Mouse (Mus musculus): ENCODE data around the gene Ap1s3.
"Not testable (repeated sequence)": the region's sequence is repeated elsewhere in the genome, so short reads cannot be mapped to it uniquely, and the experiment has no call there.

Gene Ap1s3

DNA sequence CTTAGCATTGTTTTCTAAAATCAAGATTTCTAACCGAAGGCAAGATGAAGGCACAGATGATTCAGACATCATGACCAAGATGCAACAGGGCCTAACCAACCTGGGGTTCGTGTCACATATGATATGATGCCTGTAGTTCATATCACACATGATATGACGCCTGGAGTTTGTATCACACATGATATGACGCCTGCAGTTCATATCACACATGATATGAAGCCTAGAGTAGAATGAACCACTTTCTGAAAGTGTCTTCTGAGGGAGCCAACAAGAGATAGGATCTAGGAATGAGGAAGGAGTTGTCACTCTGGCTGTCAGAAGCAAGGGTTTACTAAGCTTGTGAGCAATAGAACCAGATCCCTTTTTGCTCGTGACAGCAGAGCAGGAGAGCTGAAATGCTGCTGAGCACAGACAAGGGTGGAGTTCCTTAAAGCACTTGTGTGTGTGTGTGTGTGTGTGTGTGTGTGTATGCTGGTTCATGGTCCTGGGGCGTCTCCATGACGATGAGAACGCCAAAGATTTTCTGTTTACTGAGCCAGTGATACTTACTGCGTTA, 2.3 kb downstream of the Ap1s3 start:
- no peak for DNase-seq (ENCODE audit: low read depth, low spot score)

DNA sequence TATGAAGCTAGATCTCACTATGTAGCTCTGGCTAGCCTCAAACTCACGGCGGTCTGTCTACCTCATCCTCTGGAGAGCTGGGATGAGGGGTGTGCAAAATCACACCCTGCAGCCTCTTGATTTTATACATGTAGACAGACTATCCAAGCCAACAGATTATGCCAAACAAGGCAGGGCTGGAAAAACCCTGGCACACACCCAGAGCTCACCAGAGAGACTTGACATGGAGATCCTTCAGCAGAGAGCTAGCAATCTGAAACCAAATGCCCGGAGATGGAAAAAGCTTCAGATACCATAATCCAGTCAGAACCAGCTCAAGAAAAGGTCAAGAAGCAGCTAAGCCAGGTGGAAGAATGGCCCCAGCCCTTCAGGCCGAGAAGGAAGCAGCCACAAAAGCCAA, 6.9 kb downstream of the Ap1s3 start:
- DNase-seq (ENCODE audit: low read depth, low spot score) = no peak

DNA sequence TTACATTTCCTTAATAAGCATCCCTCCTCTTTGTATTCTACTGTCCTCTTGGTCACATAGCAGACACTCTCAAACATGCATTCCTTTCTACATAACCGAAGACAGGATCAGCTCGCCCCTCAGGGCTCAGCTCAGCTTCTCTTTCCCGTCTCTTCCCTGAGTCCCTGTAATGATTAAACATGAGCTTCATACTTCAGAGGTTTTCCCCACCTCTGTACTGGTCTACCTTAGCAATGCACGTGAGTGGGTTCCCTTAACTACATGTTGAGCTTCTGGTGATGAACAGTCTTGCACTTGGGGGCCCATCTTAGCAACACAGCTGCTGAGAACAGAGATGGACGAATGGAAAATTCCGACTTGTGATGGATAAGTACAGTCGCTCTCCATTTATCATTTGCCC, 12.2 kb downstream of the Ap1s3 start:
- no peak for DNase-seq (ENCODE audit: low read depth, low spot score)

DNA sequence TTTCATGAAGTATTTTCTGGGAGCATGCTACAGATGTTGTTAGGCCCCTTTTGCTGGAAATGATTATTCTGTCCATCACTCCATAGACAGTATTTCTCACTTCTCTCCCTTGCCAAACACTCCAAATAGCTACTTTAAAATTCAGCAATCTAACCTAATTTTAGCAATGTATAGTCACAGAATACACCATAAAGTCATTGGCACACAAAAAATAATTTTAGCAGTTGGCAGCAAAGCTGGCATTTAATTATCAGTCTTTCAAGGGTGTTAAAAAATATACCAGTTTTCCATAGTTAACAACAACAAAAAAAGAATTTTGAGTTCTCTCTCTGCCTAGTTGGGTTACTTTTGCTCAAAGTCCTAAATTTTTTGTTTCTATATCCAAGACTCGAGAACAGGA, 14.4 kb downstream of the Ap1s3 start:
- DNase-seq (ENCODE audit: low read depth, low spot score) = peak; percentile 68

DNA sequence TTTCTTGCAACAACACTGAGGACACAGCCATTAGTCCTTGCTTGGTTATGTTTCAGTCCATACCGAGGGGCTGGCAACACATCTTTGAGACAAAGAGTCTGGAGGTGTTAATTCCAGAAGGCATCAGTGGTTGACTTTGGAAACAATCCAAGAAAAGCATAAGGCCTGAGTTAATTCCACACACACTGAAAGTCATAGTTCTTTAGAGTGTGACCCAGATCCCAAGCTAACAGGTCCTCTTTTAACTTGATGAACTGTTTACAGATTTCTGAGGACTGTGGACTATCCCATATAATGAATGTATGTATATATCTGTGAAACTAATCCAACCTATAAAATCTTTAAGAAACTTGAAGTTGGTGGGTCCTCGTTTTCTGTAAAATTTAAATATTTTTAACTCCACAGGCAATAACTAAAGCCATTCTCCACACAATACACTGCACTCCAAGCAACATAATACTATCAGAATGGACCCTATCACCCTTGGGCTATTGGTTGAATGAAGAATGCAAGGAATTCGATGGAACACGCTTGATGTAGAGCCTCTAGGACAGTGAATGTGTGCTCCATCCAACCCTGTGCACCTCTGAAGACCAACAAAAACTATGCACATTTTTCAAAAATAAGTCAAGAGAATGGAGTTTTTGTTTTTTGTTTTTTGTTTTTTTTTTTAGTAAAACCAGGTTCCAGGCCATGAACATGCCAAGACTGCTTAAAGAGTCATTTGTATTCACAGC, 15.8 kb downstream of the Ap1s3 start:
- no peak for DNase-seq (ENCODE audit: low read depth, low spot score)

DNA sequence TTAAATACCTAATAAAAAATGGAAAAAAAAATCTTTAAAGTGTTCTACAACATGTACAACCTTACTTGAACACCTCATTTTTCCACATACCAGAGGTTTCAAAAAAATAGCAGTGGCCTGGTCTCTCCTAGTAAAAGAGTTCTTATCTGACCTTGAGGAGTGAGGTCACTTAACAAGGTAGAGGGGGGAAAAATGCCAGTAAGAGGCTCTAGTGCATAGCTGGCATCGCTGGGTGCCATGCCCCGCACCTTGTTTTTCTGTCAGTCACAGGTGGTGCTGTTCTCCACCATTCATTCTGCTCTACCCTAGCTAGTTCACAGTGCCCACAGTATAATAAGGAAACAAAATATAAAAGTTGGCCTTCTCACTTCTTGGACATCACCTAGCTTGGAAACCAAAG, 16.8 kb downstream of the Ap1s3 start:
- no peak for DNase-seq (ENCODE audit: low read depth, low spot score)

DNA sequence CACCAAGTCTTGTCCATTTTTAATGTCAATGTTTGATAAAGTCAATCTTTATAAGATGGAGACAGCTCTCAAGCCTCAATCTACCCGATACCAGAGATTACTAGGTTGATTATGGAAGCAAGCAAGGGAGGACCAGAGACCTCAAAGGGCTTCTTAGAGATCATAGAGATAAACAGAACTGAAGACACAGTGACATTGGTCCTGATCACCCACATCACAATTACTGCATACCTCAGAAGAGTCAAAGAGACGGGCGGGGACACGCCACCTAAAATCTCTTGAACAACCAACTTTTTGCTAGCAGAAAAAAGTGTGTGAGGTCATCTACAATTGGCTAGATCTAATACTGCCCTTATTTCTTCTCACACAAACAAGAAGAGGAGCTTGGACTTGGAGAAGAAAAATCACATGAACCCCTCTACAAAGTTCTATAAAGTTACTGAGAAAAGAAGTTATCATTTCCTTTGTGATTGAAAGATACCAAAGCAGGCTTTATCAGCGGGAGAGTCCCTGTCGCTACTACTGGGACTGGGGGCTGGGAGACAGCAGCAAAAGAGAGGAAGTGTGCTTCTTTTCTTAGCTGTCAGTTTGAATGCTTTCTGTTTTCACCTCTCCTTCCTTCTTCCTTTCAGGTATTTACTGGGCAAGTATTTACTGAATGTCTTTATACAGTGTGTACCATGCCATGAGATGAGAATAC, 28.2 kb downstream of the Ap1s3 start:
- no peak for DNase-seq (ENCODE audit: low read depth, low spot score)

DNA sequence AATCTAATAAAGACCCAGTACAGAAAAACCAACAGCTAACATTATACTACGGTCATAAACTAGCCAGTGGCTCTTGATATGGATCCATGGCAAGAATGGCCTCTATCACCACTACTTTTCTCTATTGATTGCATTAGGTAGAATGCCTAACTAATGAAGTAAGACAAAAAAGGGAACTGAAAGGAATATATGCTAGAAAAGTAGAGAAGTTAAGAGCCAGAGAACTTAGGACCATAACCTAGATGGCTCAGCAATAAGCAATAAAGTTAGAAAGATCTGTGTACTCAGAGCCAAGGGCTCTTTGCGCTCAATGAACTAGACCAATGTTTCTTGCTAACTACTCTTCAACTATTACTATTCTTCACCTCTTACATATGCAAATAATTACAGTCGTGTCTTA, 29.1 kb downstream of the Ap1s3 start:
- no peak for DNase-seq (ENCODE audit: low read depth, low spot score)

DNA sequence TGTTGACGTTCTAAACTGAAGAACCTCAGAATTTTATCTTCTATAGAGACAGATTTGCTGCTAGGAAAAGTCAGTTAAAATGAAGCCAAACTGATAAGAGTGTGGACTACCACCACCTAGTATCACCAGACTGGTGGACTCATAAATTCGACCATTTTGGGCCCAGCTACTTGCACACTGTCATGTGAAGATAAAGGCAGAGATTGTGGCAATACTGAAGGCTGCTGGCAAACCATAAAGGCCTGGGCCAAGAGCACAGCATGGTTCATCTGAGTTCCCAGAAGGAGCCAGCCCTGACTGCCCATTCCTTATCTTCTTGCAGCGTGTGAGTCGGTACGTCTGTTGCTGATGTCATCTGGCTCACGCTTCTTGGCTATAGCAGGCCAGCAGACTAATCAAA, 30.4 kb downstream of the Ap1s3 start:
- DNase-seq (ENCODE audit: low read depth, low spot score) = no peak

DNA sequence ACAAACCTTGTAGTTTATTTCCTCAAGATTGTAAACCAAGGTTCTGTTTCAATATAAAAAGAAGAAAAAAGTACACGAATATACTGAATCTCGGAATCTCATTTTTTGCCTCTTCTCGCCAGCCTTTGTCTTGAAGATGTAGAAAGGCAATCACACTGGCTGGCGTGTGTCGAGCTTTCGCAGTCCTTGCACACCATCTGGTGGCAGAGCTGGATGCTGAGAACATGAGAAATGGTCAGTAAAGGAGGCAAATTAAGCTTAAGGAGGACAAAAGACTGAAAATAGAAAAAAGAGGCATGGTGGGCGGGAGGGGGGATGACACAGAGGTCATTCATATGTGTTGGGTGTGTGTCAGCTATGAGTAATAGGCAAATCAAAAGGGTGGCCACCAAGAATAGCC, 31.6 kb downstream of the Ap1s3 start:
- peak; percentile 55 for DNase-seq (ENCODE audit: low read depth, low spot score)

DNA sequence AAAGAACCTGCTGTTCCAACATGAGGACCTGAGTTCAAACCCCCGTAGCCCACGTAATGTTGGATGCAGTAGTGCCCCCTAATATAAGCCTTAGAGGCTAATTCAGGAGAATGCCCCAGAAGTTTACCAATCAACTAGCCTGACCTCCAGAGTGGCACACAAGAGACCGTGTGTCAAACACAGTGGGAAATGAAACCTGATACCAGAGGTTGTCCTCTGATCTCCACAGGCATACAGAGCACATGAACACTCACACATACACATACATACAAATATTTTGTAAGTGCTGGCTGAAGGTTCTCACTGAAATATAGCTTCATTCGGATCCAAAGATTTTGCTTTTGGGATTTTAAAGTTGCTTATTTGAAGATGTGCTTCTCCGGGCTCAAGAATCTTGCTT, 32.1 kb downstream of the Ap1s3 start:
- DNase-seq (ENCODE audit: low read depth, low spot score) = no peak

DNA sequence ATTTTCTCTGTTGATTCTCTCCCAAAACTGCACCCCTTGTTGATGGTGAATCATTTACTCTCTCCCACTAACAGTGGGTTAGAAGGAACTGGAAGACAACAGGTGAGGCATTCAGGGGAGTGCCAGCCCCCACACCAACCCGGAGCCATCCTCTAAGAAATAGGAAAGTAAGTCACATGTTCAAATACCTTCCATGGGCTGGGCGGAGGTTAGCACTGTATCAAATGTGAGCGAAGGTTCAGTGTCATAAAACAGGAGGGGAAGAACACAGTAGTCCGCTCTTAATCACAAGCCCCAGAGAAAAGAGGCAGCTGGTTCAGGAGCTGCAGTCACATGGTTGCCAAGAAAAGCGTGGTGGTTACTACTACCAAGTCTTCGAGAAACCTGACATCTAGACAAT, 32.7 kb downstream of the Ap1s3 start:
- no peak for DNase-seq (ENCODE audit: low read depth, low spot score)

DNA sequence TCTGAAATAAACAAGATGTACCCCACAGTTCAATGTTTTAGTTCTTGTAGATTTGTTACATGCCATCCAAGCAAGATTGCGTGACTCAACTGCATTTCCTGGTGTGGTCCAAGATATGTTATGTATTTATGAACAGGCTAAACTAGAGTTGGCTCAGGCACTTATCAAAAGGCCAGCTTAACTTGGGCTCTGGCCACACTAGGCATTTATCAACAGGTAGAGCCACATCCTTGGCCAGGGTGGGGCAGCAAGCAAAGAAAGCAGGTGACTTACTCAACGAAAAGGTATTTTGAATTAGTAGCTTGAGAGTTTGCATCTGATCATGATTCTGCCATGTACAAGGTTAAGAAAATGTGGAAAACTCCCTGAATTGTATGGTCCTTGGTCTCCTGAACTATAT, 34.0 kb downstream of the Ap1s3 start:
- no peak for DNase-seq (ENCODE audit: low read depth, low spot score)

DNA sequence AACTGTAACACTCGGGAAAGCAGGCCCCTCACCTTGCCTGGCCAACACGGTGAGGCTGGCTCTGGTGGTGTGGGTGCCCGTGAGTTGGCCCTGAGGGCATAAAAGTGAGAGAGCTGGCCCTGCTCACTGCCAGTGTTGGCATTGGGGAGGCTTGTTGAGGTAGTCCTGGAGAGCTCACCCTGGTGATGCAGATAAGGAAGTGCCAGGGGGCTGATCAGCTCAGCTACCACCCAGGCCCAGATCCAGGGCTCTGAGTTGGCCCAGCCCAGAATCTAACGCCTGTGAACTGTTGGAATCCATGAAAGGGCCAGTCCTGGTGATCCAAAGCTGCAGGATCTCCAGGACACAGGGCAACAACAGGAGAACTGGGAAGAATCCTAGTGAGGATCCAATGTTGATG, 40.3 kb downstream of the Ap1s3 start:
- no peak for DNase-seq (ENCODE audit: low read depth, low spot score)

DNA sequence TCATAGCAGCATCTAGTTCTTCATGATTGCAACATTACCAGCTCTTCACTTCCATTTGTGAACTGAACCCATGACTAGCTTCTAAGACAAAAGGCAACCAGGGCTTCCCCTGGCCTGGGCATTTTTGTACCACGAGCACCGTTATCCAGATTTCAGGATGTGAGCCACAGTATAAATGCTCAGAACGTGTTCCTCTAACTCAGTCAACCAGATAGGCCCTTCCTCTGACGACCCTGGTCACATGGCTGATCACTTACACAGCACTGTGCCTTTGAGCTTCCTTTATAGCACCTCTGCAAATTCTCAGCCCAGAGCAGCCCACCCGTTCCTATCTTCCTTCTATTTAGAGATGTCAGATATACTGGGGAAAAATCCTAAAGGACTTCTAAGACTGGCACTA, 42.0 kb downstream of the Ap1s3 start:
- no peak for DNase-seq (ENCODE audit: low read depth, low spot score)

DNA sequence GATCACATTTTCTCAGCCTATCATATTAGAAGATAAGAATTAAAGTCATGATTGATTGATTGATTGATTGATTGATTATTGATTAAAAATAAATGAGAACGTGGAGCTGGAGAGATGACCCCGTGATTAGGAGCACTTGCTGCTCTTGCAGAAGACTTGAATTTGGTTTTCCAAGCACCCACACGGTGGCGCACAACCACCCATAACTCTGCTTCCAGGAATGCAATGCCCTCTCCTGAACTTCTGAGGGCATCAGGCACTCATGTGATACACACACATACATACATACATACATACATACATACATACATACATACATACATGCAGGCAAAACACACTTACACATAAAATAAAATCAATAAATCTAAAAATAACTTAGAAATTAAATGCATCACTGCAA, 45.6 kb downstream of the Ap1s3 start:
- DNase-seq (ENCODE audit: low read depth, low spot score) = no peak

DNA sequence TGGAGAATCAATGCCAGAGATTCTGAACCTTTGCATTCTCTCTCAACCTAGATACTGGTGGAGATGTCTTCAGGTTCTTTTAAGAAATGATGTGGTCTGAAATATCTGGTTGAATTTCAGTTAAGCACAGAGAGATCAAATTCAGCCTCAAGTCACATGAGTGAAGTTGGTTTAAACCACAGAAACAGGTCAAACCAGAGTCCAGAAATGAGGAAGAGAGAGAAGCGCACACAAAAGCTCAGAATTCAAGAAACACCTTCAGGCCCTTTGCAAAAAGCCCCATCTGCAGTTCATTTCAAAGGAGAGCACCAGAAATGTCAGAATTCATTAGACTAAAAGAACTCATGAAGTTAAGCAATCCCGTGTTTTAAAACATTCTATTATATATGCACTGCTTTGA, 52.3 kb downstream of the Ap1s3 start:
- no peak for DNase-seq (ENCODE audit: low read depth, low spot score)

DNA sequence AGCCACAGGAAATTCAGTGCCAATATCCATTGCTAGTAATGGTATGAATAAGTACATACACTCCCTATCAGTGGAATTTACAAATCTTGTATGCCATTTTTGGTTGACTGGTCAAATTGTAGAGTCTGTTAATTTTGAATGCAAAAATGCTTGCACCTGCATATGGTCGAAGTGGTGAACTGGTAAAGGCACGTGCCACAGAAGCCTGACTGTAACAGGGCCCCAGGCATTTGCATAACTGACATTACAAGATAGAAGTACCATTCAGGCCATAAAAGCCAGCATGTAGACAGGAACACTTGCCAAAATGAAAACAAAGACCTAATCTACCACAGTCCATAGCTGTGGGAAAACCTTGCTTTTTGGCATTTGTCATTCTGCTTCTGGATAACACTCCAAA, 55.3 kb downstream of the Ap1s3 start:
- no peak for DNase-seq (ENCODE audit: low read depth, low spot score)

DNA sequence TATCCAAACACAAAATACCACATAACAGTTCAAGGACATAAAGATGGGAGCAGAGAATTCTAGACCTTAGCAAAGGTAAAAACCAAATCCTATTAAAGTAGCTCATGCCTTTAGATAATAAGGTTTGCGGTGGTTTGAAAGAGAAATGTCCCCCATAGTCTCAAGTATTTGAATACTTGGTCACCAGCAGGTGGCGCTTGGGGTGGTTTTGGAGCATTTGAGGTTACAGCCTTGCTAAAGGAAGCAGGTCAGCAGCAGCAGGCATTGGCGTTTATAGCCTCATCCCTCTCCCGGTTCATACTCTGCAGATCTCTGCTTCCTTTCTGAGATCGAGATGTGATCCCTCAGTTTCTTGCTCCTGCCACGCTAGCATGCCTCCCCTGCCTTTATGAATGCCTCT, 57.3 kb downstream of the Ap1s3 start:
- DNase-seq (ENCODE audit: low read depth, low spot score) = no peak

DNA sequence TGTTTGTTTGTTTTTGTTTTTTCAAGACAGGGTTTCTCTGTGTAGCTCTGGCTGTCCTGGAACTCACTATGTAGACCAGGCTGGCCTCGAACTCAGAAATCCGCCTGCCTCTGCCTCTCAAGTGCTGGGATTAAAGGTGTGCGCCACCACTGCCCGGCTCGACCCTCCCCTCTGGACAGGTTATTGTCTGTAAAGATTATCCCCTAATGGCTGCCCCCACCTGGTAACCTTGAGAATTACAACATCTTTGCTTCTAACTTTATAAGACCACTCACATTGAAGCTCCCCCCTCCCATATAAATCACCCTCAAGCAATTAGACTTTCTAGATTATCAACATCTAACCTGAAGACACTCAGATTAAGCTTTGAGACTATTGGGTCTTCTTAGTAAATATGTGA, 60.5 kb downstream of the Ap1s3 start:
- not testable (repeated sequence) for DNase-seq (ENCODE audit: low read depth, low spot score)

DNA sequence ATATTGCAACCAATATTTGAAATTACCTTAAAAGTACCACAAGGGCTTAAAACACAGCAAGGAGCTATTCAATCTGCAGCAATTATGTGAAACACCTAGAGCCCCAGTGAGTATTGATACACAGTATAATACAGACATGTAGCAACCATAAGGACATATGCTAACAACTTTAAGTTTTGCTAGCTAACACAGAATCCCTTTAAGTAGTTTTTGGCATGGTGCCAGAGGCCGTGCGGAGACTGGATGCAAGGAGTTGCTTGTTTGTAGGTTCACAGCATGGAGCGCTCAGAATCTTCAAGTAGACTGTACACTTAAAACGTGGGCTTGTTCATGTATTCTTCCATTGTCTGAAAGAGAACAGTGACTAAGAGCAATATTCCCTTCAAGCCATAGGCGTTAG, 62.9 kb downstream of the Ap1s3 start:
- not testable (repeated sequence) for DNase-seq (ENCODE audit: low read depth, low spot score)

DNA sequence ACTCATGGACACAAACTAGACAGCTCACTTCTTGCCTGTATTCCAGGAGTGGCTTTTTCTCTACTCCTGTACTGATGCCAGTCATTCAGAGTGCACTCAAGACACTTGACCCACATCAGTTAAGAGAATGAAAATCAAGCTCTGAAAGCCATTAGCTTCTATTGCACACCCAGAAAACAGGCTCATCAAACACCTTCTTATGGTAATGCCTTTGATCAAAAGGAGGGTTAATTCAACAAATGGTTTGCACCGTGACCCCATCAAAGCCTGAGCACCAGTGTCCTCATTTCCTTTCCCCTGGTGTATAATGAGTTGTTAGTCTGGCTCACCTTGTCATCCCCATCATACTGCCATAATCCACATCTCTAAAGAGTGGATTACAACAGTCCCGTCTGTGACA, 69.3 kb downstream of the Ap1s3 start:
- DNase-seq (ENCODE audit: low read depth, low spot score) = no peak

Data from telencephalon, adult 2 months (tissue).